Mouse (Mus musculus) cerebellum, adult 11 months (tissue): ENCODE data around the gene Pih1d3.

Experiments used
- DNase-seq: peaks from one replicate; pipeline ENCODE4 v3.0.0; 2022

The Pih1d3 gene

DNA sequence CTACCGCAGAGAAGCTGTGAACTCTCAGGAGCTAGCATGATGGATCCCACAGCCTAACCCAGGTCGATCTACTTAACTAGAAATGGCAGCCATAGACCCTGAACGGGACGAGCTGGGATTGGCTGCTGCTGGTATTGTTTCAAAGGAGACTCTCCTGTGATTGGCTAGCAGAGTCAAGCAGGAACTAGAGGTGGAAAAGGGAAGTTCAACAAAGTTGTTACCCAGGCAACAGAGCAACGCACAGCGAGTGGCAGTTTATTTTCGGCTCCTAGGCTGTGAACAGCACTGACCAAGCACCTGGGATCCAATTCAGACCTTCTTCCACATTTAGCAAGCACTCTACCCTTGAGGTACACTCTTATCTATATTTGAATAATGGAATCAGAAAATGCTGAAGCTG is at the start of gene Pih1d3, which contains the start of gene 4931428L18Rik:
Gene Pih1d3, plus strand, starts transcription at position 275 of the 400 bp plus-strand sequence.
Gene 4931428L18Rik, minus strand, starts transcription at position 121 of the 400 bp plus-strand sequence.
- DNase-seq: no peak

GRCm38 (mm10) chr1:31175401-31175800 is 47.2 kb upstream of the Pih1d3 start:
- no peak for DNase-seq

DNA sequence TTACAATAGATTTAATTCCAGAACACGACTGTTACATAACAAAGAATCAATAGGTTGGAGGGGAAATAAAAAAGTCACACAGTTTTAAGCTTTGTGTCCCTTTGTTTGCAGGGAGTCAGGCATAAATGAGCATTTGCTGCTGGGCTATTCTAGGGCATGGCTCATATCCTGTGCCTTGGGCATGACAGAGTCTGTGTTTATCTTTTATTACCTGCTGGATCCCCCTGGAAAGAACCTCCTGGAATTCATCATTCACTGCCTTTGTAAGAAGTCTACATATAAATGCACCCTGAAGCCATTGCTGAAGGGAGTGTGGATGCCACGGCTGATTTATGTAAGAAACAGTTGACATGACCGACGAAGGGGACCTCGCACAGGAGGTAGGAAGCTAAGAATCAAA is 46.5 kb upstream of the Pih1d3 start, which contains the start of gene Lgsn:
Gene Lgsn, plus strand, starts transcription at position 301 of the 400 bp plus-strand sequence.
- DNase-seq: no peak

- DNase-seq: peak; percentile 2
Observed at GRCm38 (mm10) chr1:31178264-31178663, 44.4 kb upstream of the Pih1d3 start.

- no peak for DNase-seq
Observed at GRCm38 (mm10) chr1:31190237-31190866, 32.3 kb upstream of the Pih1d3 start.

DNA sequence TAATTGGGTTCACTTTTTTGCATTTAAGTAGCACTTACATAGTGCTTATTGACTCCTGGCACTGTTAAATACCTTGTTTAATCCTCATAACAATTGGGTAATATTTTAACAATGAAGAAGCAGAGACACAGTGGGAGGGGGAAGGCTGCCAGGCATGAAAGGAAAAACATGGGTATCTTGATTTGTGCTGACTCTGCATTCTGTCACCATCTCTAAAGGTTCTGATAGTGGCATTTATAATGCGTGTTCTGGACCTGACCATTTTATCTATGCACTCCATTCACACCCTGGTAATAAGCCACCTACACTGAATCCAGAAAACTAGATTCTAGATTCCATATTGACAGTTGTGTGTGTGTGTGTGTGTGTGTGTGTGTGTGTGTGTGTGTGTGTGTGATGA is 27.0 kb upstream of the Pih1d3 start:
- DNase-seq: no peak

- DNase-seq: no peak
Observed at GRCm38 (mm10) chr1:31196959-31197358, 25.7 kb upstream of the Pih1d3 start.

- DNase-seq: no peak
Observed at GRCm38 (mm10) chr1:31203771-31204170, 18.9 kb upstream of the Pih1d3 start.

DNA sequence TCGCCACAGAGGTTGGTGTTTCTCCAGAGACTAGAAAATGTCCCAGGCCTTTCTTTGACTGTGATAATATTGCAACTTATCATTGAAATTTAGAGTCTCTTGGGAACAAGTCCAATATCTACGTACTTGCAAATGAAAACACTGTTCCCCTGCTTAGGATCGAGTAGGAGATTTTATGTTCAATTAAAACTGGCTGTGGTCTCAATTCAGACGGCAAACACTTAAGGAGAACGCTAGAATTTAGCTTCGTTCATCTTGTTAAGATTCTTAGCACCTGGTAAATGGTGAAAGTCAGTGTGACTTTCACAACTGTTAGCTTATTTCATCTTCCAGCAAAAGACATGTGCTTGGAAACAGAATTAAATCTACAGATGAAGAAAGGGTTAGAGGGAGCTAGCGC is 17.3 kb upstream of the Pih1d3 start:
- no peak for DNase-seq

GRCm38 (mm10) chr1:31205770-31206169 is 16.9 kb upstream of the Pih1d3 start:
- no peak for DNase-seq

DNA sequence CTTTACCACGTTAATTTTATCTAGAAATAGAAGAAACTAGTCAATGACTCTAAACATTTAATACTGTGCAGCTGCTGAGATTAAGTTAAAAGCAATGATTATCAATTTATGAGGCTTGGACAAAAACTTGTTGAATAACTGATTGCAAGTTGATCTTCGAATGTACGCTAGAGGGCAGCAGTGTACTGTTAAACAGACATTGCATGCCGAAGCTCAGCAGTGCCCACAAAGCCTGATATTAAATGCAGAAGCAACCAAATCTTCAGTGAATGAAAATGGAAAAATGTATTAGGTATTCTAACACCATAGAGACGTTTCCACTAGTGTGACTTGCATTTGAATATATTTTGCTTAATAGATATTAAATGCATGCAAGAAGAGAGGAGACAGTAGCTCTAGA is 12.5 kb upstream of the Pih1d3 start:
- peak; percentile 14 for DNase-seq

GRCm38 (mm10) chr1:31214831-31215230 is 7.8 kb upstream of the Pih1d3 start:
- DNase-seq: no peak

- no peak for DNase-seq
Observed at GRCm38 (mm10) chr1:31220599-31221250, 1.9 kb upstream of the Pih1d3 start.

DNA sequence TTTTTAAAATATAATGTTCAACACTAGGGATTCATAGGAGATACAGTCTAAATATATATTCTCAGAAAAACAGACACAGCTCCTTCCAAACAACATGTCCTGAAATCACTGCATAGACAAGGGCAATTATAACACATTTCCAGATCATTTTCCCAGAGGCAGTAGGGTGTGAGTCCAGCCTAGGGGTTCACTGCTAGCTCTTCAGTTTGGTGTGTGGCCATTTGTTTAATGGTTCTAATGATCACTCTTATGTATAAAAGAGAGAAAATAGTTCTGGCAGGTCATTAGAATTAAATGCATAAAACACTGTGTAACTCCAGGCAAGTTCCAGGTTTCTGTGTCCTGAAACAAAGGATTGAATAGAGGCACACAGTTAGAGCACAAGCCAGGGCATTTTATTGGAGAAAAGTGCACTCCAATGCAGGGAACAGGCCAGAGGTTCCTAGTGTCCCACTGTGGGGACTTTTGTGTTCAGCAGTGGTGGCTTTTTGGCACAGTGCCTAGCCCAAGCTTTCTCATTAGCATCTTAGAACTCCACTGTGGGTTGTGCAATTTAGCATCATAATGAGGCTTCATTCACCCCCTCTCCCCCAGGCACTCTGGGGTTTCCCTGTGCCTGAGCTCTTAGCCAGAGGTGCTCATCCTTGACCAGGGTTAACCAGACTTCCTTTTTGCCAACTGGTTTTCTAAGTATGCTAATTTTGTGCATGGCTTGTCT is 10.8 kb downstream of the Pih1d3 start:
- peak; percentile 1 for DNase-seq

DNA sequence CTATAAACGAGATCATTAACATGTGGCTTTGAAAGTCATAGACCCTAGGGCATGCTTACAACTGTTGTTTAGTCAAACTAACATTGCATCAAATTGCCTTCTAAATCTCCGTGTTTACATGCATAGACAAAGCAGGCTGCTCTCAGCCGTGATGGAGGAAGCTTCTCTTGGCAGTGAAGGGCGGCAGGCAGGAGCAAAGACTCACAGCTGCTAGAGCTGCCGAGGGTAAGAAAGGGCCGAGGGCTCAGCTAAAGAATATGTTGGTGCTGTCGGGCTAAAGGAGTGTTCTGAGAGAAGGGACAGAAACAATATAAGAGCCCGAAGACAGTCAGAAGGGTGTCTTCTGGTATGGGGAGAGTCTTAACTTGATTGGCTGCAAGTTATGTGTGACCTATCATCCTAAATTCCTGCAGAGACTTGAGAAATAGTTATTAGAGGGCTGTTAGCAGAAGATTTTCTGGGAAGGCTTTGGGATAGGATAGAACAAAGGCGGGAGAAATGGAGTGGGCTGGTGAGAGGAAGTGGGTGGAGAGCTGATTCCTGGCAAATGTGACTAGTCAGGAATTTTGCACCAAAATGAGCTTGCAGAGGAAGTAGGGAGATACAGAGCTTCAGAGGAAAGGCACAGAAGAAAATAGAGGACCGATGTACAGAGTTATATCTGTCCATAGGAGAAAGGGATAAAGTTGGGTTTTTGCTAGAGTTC is 37.7 kb downstream of the Pih1d3 start:
- no peak for DNase-seq
